23 mouse cellular contexts compared by ENCODE assay signal in genomic region chr13:83762484-83762883, GRCm38 (mm10).
A peak's percentile ranks its signal among the peaks of the same experiment; 100 is the strongest.
DNase-seq lines count a peak whose midpoint lies in the region; ATAC-seq and TF ChIP-seq lines count a peak whose summit lies in the region.
"Had no signal": no experiment of that assay in that cellular context is flagged by ENCODE, and none has a peak within 500 bp of the region (broad histone marks: within the 10 kb centered on the region; RNA-seq: fewer than 3 reads in every experiment).

No protein-coding gene starts in this region.

- no peaks in the 10 kb centered on the region for H3K36me3 ChIP-seq in forebrain, embryonic 14.5 days (ENCODE audit: control insufficient read depth, insufficient read depth, low read length)
- no peaks in the 10 kb centered on the region for H3K36me3 ChIP-seq in forebrain, embryonic 11.5 days (ENCODE audit: control insufficient read depth, insufficient read depth, low read length)
- H3K36me3 ChIP-seq: embryonic facial prominence, embryonic 13.5 days; embryonic facial prominence, embryonic 15.5 days; forebrain, embryonic 10.5 days; G1E had no signal

- TF ChIP-seq POLR2A in brain, embryonic 14.5 days (IDR thresholded peaks at IDR 0.05; ENCODE audit: borderline replicate concordance, extremely low read depth, insufficient read depth, insufficient read length, poor library complexity, severe bottlenecking): no peak

- DNase-seq in cerebellum, postnatal 10 days: peak; percentile 41 to 46
- no peak for DNase-seq in cerebellum, adult 8-10 months
- peak; percentile 70 for DNase-seq in forebrain, embryonic 14.5 days (ENCODE audit: low spot score)
- DNase-seq in forebrain, embryonic 11.5 days (ENCODE audit: low spot score): no peak
- DNase-seq in brain, embryonic 14.5 days (ENCODE audit: low read depth): peak; percentile 82
- DNase-seq: adrenal gland, adult 8-10 months; adrenal gland, postnatal 14 days; adrenal gland, postnatal 36 days; B cell, adult 2 months; cerebellum, adult 11 months; cerebellum, adult 18-20 months; cerebellum, adult 9-10 months; cerebellum, postnatal 36 days; embryo, embryonic 11 days had no signal

- no peak overlapping the region for H3K9ac ChIP-seq in forebrain, embryonic 14.5 days (ENCODE audit: low read length)
- H3K9ac ChIP-seq in forebrain, embryonic 11.5 days (ENCODE audit: low read length): no peak overlapping the region
- H3K9ac ChIP-seq: embryonic facial prominence, embryonic 13.5 days; embryonic facial prominence, embryonic 15.5 days had no signal

- ATAC-seq in forebrain, embryonic 14.5 days: peak; percentile 52; the same call in 1 of the 2 replicates
- ATAC-seq in forebrain, embryonic 11.5 days (replicated peaks; ENCODE audit: low FRiP score): no peak
- ATAC-seq: activated CD4-positive, CD25-positive, alpha-beta regulatory T cell, adult 4 months; CD4-positive, CD25-positive, alpha-beta regulatory T cell, adult 4 months; Patski had no signal

- H3K4me3 ChIP-seq in forebrain, embryonic 14.5 days (ENCODE audit: low read depth, low read length): no peak overlapping the region
- H3K4me3 ChIP-seq in forebrain, embryonic 11.5 days (ENCODE audit: low read depth, low read length): no peak overlapping the region
- H3K4me3 ChIP-seq: embryonic facial prominence, embryonic 13.5 days; embryonic facial prominence, embryonic 15.5 days; erythroblast, embryonic 14.5 days; forebrain, embryonic 10.5 days had no signal

- no peak overlapping the region for H3K4me2 ChIP-seq in forebrain, embryonic 14.5 days (ENCODE audit: low read length)
- no peak overlapping the region for H3K4me2 ChIP-seq in forebrain, embryonic 11.5 days (ENCODE audit: low read depth, low read length, severe bottlenecking)
- H3K4me2 ChIP-seq: embryonic facial prominence, embryonic 13.5 days; embryonic facial prominence, embryonic 15.5 days had no signal

- H3K4me1 ChIP-seq in forebrain, embryonic 14.5 days (ENCODE audit: control insufficient read depth, insufficient read depth, low read length): no peaks in the 10 kb centered on the region
- H3K4me1 ChIP-seq in forebrain, embryonic 11.5 days (replicated peaks; ENCODE audit: control insufficient read depth, insufficient read depth, low read length): no peaks in the 10 kb centered on the region
- H3K4me1 ChIP-seq: embryonic facial prominence, embryonic 13.5 days; embryonic facial prominence, embryonic 15.5 days; forebrain, embryonic 10.5 days had no signal

- H3K27me3 ChIP-seq in forebrain, embryonic 14.5 days (replicated peaks; ENCODE audit: control insufficient read depth, insufficient read depth, low read length): no peaks in the 10 kb centered on the region
- H3K27me3 ChIP-seq in forebrain, embryonic 11.5 days (ENCODE audit: control insufficient read depth, insufficient read depth, low read length): no peaks in the 10 kb centered on the region
- H3K27me3 ChIP-seq: CH12.LX; embryonic facial prominence, embryonic 13.5 days; embryonic facial prominence, embryonic 15.5 days had no signal

- 43% methylated on average over 1 of the region's 1 CpGs for WGBS in forebrain, embryonic 14.5 days
- WGBS in forebrain, embryonic 11.5 days: 88% methylated on average over 1 of the region's 1 CpGs

- no peaks in the 10 kb centered on the region for H3K9me3 ChIP-seq in forebrain, embryonic 14.5 days (replicated peaks; ENCODE audit: control insufficient read depth, low read length)
- no peaks in the 10 kb centered on the region for H3K9me3 ChIP-seq in forebrain, embryonic 11.5 days (ENCODE audit: control insufficient read depth, low read length)
- H3K9me3 ChIP-seq: embryonic facial prominence, embryonic 13.5 days; embryonic facial prominence, embryonic 15.5 days; forebrain, embryonic 10.5 days; G1E had no signal

- no peak for TF ChIP-seq CTCF in brain, embryonic 14.5 days (IDR thresholded peaks at IDR 0.05; ENCODE audit: borderline replicate concordance, extremely low read depth, insufficient read depth, insufficient read length)

- no peak overlapping the region for H3K27ac ChIP-seq in forebrain, embryonic 14.5 days (ENCODE audit: low read depth, low read length)
- H3K27ac ChIP-seq in forebrain, embryonic 11.5 days (ENCODE audit: low read depth, low read length): no peak overlapping the region
- H3K27ac ChIP-seq: embryonic facial prominence, embryonic 13.5 days; embryonic facial prominence, embryonic 15.5 days; forebrain, embryonic 10.5 days had no signal

Comparison
In these comparisons a context has a peak if more than half of its experiments do, and no peak if none do; other contexts are left out.
1. DNase-seq: peak in cerebellum, postnatal 10 days (2 of 2), forebrain, embryonic 14.5 days (single experiment) and brain, embryonic 14.5 days (single experiment); none in cerebellum, adult 8-10 months (single experiment) and forebrain, embryonic 11.5 days (single experiment).